Mouse (Mus musculus): ENCODE results near the gene Ncapd3.

DNA sequence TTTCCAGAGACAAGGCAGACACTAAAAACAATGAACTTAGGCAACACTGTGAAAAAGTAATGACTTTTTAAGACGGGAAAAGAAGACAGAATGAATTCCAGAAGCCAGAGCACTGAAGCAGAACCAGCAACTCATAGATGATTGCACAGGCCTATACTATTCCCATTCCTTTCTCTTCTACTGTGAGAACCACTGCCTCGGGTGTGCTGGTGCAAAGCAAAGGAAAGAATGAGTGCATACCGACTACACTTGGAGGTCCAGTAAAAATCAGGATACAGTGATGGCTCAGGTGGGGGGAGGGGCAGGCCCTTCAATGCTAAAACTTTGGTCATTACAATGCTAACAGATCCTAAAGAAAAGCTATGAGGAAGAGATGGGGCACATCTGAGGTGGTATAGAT, 36.1 kb upstream of the Ncapd3 start:
- no peak for TF ChIP-seq CTCF (IDR thresholded peaks at IDR 0.05; ENCODE audit: low read depth, low read length)
- no peak for TF ChIP-seq GATA1 (IDR thresholded peaks at IDR 0.05; ENCODE audit: borderline replicate concordance, low read length)
- no peak for TF ChIP-seq TAL1 (conservative IDR thresholded peaks at IDR 0.05; ENCODE audit: low read depth, low read length)
- TF ChIP-seq POLR2AphosphoS5 (IDR thresholded peaks at IDR 0.05; ENCODE audit: insufficient replicate concordance, low read depth, low read length), result no peak

Measured in G1E (cell line).